Mouse (Mus musculus) thymus, postnatal 14 days (tissue): Measurements from ENCODE around the gene Tgif1.

Experiments
- DNase-seq: peaks from one replicate; pipeline ENCODE4 v3.0.0; 2021

The Tgif1 gene

DNA sequence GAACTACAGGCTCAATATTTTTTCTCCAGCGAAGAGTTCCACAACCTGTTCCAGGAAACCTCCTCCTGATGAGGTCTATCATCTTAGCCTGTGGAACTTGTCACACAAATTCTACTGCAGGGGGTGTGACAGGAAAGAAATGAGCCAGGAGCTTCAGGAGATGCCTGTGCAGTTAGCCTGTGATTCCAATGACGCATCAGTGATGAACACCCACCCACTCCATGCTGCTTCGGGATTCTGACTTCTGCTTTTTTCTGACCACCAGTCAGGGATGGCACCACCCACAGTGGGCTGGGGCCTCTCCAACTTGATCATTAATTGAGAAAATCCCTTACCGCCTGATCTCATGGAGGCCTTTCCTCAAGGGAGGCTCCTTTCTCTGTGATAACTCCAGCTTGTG is 54.1 kb downstream of the Tgif1 start:
- DNase-seq, result no peak

DNA sequence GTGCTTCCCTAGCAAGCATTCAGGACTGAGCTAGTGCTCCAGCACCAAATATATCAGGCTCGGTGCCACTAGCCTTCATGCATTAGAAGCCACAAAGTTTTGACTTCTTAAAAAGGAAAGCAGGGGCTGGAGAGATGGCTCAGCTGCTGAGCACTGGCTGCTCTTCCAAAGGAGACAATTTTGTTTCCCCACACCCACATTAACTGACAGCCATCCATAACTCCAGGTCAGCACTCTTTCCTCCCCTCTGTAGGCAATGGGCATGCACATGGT is 55.6 kb downstream of the Tgif1 start:
- DNase-seq, result no peak

DNA sequence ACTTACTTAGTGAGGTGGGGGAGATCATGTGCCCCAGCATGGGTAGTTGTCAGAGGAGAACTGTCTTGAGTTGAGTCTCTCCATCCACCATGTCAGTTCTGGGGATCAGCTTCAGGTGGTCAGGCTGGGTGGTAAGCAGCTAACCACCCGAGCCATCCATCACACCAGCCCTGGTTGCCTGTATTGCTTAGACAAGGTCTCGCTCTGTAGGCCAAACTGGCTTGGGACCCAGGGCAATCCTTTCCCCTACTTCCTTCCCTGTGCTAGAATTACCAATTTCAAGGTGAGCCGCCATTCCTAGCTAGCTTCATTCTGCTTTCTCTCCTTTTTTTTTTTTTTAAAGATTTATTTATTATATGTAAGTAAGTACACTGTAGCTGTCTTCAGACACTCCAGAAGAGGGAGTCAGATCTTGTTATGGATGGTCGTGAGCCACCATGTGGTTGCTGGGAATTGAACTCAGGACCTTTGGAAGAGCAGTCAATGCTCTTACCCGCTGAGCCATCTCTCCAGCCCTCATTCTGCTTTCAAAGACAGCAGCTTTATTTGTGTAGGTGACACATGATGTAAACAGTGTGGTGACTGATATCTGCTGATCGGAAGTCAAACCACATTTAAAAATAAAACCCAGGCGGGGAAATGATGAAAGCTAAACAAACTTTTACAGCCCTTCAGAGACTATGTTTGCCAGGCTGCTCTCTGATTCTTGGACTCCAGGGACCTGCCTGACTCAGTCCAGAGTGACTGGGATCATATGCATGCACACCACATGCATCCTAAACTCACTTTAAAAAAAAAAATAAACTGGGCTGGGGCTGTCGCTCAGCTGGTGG is 56.2 kb downstream of the Tgif1 start:
- DNase-seq, result no peak

DNA sequence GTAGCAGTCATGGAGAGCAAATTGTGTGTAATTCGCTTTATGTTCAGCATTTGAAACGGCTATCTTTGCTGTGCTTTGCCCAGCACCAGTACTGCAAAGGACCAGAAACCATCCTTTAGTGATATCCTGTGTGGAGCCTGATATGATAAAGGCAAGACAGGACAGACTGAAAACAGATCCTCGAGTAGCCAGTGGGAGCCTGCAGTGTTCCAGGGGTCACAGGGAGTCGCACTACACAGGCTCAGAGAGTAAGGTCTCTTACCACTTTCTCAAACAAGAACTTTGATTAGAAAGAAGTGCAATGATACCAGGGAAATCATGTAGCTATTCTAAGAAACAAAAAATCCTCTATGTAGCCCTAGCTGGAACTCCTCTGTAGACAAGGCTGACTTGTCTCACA is 58.1 kb downstream of the Tgif1 start:
- no peak for DNase-seq

DNA sequence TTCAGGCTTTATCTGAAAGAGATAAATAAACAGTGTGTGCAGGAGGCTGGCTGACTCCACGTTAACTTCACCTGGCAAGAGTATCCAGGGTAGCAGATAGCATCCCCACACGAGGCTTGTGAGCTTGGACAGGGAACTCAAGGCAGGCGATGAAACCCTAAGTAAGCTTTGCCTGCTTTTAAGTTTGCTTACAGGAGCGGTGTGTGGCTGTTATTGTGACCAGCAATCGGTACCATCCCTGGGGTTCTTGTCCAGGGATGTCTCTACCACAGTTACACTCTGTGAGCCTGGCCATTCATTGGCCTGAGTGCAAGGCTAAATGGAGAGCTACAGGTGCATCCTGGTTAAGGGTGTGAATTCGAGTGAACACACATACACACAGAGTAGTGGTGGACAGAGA is 58.6 kb downstream of the Tgif1 start:
- no peak for DNase-seq

DNA sequence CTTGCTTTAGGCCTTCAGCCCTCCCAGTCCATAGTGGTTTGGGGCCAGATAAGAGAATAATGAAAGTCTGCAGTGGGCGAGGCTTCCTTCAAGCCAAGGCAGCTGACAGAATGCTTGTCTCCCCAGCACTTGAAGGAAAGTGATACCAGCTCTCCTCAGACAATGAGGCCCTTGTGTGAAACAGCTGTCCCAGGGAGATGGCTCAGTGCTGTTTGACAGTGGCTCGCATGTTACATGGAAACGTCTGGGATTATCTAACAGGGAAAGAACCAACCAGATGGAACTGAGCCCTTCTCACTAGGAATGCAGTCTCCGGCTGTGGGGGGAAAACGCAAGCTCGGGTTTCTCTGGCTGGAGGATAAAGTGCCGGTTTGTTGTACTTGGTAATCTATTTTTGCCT is 59.1 kb downstream of the Tgif1 start:
- no peak for DNase-seq
